Mouse (Mus musculus): ENCODE results near the gene 6330409D20Rik. TPM values are rescaled to one million over a fixed set of nuclear protein-coding genes. Genes with fewer than 3 reads are reported as not detected.
A peak's percentile ranks its signal among the peaks of the same experiment; 100 is the strongest.

Gene 6330409D20Rik
- polyA plus RNA-seq, 1 experiment from 2014 or later, result 0.30 TPM

GRCm38 (mm10) chr2:32779131-32779530 lies 38.3 kb upstream of the 6330409D20Rik start:
- TF ChIP-seq EP300 (IDR thresholded peaks at IDR 0.05), result no peak
- peak; percentile 95 for TF ChIP-seq CTCF (IDR thresholded peaks at IDR 0.05)
- ATAC-seq, result no peak
- Histone ChIP-seq H3K36me3 (ENCODE audit: insufficient read depth, low read length) (no peaks in the 10 kb centered on the region), H3K4me1 (ENCODE audit: insufficient read depth, low read depth, low read length) (peaks cover 6% of the 10 kb centered on the region; the same call in 1 of the 2 replicates), H3K27ac (ENCODE audit: low read length) (no peak overlapping the region), H3K4me3 (ENCODE audit: low read depth, low read length) (no peak overlapping the region), H3K27me3 (replicated peaks; ENCODE audit: insufficient read depth, low read length) (no peaks in the 10 kb centered on the region), H3K4me2 (replicated peaks; ENCODE audit: low read depth, low read length) (no peak overlapping the region), H3K9me3 (ENCODE audit: low read length) (no peaks in the 10 kb centered on the region), H3K9ac (replicated peaks; ENCODE audit: low read depth) (no peak overlapping the region)
- 6% methylated on average over 8 of the region's 8 CpGs for WGBS
- peak; percentile 80 for DNase-seq (ENCODE audit: low spot score)

- no peak overlapping the region for H3K4me3 ChIP-seq (ENCODE audit: low read depth, low read length)
- no peaks in the 10 kb centered on the region for H3K27me3 ChIP-seq (replicated peaks; ENCODE audit: insufficient read depth, low read length)
These were observed 37.3 kb upstream of the 6330409D20Rik start for GRCm38 (mm10) chr2:32778081-32778480.

GRCm38 (mm10) chr2:32776192-32776591 lies 35.4 kb upstream of the 6330409D20Rik start:
- DNase-seq (ENCODE audit: low spot score) (no peak), ATAC-seq (no peak)
- Histone ChIP-seq H3K9me3 (ENCODE audit: low read length) (no peaks in the 10 kb centered on the region), H3K4me1 (ENCODE audit: insufficient read depth, low read depth, low read length) (peaks cover 6% of the 10 kb centered on the region; the same call in 1 of the 2 replicates), H3K36me3 (ENCODE audit: insufficient read depth, low read length) (no peaks in the 10 kb centered on the region), H3K9ac (replicated peaks; ENCODE audit: low read depth) (0 out of 2 replicates have a peak overlapping the region, but pooled peaks have one; percentile 16), H3K27me3 (replicated peaks; ENCODE audit: insufficient read depth, low read length) (no peaks in the 10 kb centered on the region), H3K4me3 (ENCODE audit: low read depth, low read length) (peak overlapping the region; percentile 49), H3K4me2 (replicated peaks; ENCODE audit: low read depth, low read length) (peak overlapping the region; percentile 65), H3K27ac (ENCODE audit: low read length) (no peak overlapping the region)
- 23% methylated on average over 22 of the region's 22 CpGs for WGBS
- TF ChIP-seq EP300 (IDR thresholded peaks at IDR 0.05) (no peak), CTCF (IDR thresholded peaks at IDR 0.05) (no peak)

More at GRCm38 (mm10) chr2:32778081-32778480, 37.3 kb upstream of the 6330409D20Rik start:
- TF ChIP-seq CTCF (IDR thresholded peaks at IDR 0.05) (no peak), EP300 (IDR thresholded peaks at IDR 0.05) (no peak)
- Histone ChIP-seq H3K9ac (replicated peaks; ENCODE audit: low read depth) (no peak overlapping the region), H3K9me3 (ENCODE audit: low read length) (no peaks in the 10 kb centered on the region), H3K27ac (ENCODE audit: low read length) (no peak overlapping the region), H3K4me2 (replicated peaks; ENCODE audit: low read depth, low read length) (no peak overlapping the region), H3K36me3 (ENCODE audit: insufficient read depth, low read length) (no peaks in the 10 kb centered on the region), H3K4me1 (ENCODE audit: insufficient read depth, low read depth, low read length) (peaks cover 6% of the 10 kb centered on the region; the same call in 1 of the 2 replicates)
- no peak for DNase-seq (ENCODE audit: low spot score)
- no peak for ATAC-seq
- WGBS, result 86% methylated on average over 6 of the region's 6 CpGs

GRCm38 (mm10) chr2:32775359-32776074 lies 34.7 kb upstream of the 6330409D20Rik start, which contains the start of the genes Ttc16 and Ptrh1:
Gene Ttc16 (minus strand): TSS chr2:32775633.
Gene Ptrh1 (plus strand): TSS chr2:32775786.
- TF ChIP-seq EP300 (IDR thresholded peaks at IDR 0.05) (no peak), CTCF (IDR thresholded peaks at IDR 0.05) (no peak)
- no peaks in the 10 kb centered on the region for H3K27me3 ChIP-seq (replicated peaks; ENCODE audit: insufficient read depth, low read length)
- peak within 1 kb of the TSS; percentile 16; the same call in 1 of the 2 replicates for H3K9ac ChIP-seq (replicated peaks; ENCODE audit: low read depth)
- DNase-seq (ENCODE audit: low spot score), result peak; percentile 99
- peaks cover 6% of the 10 kb centered on the region; the same call in 1 of the 2 replicates for H3K4me1 ChIP-seq (ENCODE audit: insufficient read depth, low read depth, low read length)
- peak; percentile 98 for ATAC-seq
- no peaks in the 10 kb centered on the region for H3K36me3 ChIP-seq (ENCODE audit: insufficient read depth, low read length)
- WGBS, result 1% methylated on average over 46 of the region's 46 CpGs
- H3K4me2 ChIP-seq (replicated peaks; ENCODE audit: low read depth, low read length), result peak within 1 kb of the TSS; percentile 65
- H3K4me3 ChIP-seq (ENCODE audit: low read depth, low read length), result peak within 1 kb of the TSS; percentile 49
- peak within 1 kb of the TSS; percentile 78 for H3K27ac ChIP-seq (ENCODE audit: low read length)
- H3K9me3 ChIP-seq (ENCODE audit: low read length), result no peaks in the 10 kb centered on the region

- ATAC-seq, result no peak
- no peaks in the 10 kb centered on the region for H3K27me3 ChIP-seq (replicated peaks; ENCODE audit: insufficient read depth, low read length)
These were observed 31.9 kb upstream of the 6330409D20Rik start for GRCm38 (mm10) chr2:32772626-32773279.

GRCm38 (mm10) chr2:32771886-32772285 lies 31.1 kb upstream of the 6330409D20Rik start:
- no peak overlapping the region for H3K4me2 ChIP-seq (replicated peaks; ENCODE audit: low read depth, low read length)
- ATAC-seq (no peak), DNase-seq (ENCODE audit: low spot score) (no peak)
- H3K4me1 ChIP-seq (ENCODE audit: insufficient read depth, low read depth, low read length), result peaks cover 6% of the 10 kb centered on the region; the same call in 1 of the 2 replicates
- 25% methylated on average over 12 of the region's 12 CpGs for WGBS
- no peak for TF ChIP-seq EP300 (IDR thresholded peaks at IDR 0.05)
- peak; percentile 22; the same call in 1 of the 2 replicates for TF ChIP-seq CTCF (IDR thresholded peaks at IDR 0.05)
- H3K9me3 ChIP-seq (ENCODE audit: low read length), result no peaks in the 10 kb centered on the region
- no peak overlapping the region for H3K27ac ChIP-seq (ENCODE audit: low read length)
- H3K27me3 ChIP-seq (replicated peaks; ENCODE audit: insufficient read depth, low read length), result no peaks in the 10 kb centered on the region
- H3K4me3 ChIP-seq (ENCODE audit: low read depth, low read length), result no peak overlapping the region
- no peak overlapping the region for H3K9ac ChIP-seq (replicated peaks; ENCODE audit: low read depth)
- H3K36me3 ChIP-seq (ENCODE audit: insufficient read depth, low read length), result no peaks in the 10 kb centered on the region

More at GRCm38 (mm10) chr2:32772626-32773279, 31.9 kb upstream of the 6330409D20Rik start:
- no peak overlapping the region for H3K4me2 ChIP-seq (replicated peaks; ENCODE audit: low read depth, low read length)
- TF ChIP-seq EP300 (IDR thresholded peaks at IDR 0.05) (no peak), CTCF (IDR thresholded peaks at IDR 0.05) (no peak)
- no peak for DNase-seq (ENCODE audit: low spot score)
- H3K27ac ChIP-seq (ENCODE audit: low read length), result no peak overlapping the region
- no peak overlapping the region for H3K9ac ChIP-seq (replicated peaks; ENCODE audit: low read depth)
- H3K9me3 ChIP-seq (ENCODE audit: low read length), result no peaks in the 10 kb centered on the region
- 78% methylated on average over 8 of the region's 8 CpGs for WGBS
- no peaks in the 10 kb centered on the region for H3K36me3 ChIP-seq (ENCODE audit: insufficient read depth, low read length)
- H3K4me1 ChIP-seq (ENCODE audit: insufficient read depth, low read depth, low read length), result peaks cover 6% of the 10 kb centered on the region; the same call in 1 of the 2 replicates
- no peak overlapping the region for H3K4me3 ChIP-seq (ENCODE audit: low read depth, low read length)
